17 mouse cellular contexts compared by ENCODE assay signal in genomic region chr1:133988845-133989244, GRCm38 (mm10). TPM values are rescaled to one million over a fixed set of nuclear protein-coding genes. Genes with fewer than 3 reads are reported as not detected.
DNase-seq lines count a peak whose midpoint lies in the region; ATAC-seq and TF ChIP-seq lines count a peak whose summit lies in the region.
"Had no signal": no experiment of that assay in that cellular context is flagged by ENCODE, and none has a peak within 500 bp of the region (broad histone marks: within the 10 kb centered on the region; RNA-seq: fewer than 3 reads in every experiment).

No protein-coding gene starts in this region.

- no peaks in the 10 kb centered on the region for H3K4me1 ChIP-seq in forebrain, embryonic 14.5 days (ENCODE audit: control insufficient read depth, insufficient read depth, low read length)
- H3K4me1 ChIP-seq in forebrain, embryonic 13.5 days: peaks cover 3% of the 10 kb centered on the region; the same call in 1 of the 2 replicates
- H3K4me1 ChIP-seq: embryonic facial prominence, embryonic 13.5 days; heart, embryonic 13.5 days; liver, embryonic 12.5 days; neural tube, embryonic 12.5 days had no signal

- no peak overlapping the region for H3K4me2 ChIP-seq in forebrain, embryonic 14.5 days (ENCODE audit: low read length)
- H3K4me2 ChIP-seq in forebrain, embryonic 13.5 days: no peak overlapping the region
- H3K4me2 ChIP-seq: embryonic facial prominence, embryonic 13.5 days; heart, embryonic 13.5 days; liver, embryonic 12.5 days; neural tube, embryonic 12.5 days had no signal

- no peak for TF ChIP-seq CTCF in layer of hippocampus, adult 2 months (conservative IDR thresholded peaks at IDR 0.05)

- H3K9me3 ChIP-seq in forebrain, embryonic 14.5 days (replicated peaks; ENCODE audit: control insufficient read depth, low read length): no peaks in the 10 kb centered on the region
- H3K9me3 ChIP-seq in forebrain, embryonic 13.5 days (replicated peaks): no peaks in the 10 kb centered on the region
- H3K9me3 ChIP-seq: heart, embryonic 13.5 days; liver, embryonic 12.5 days; neural tube, embryonic 12.5 days had no signal

- H3K27ac ChIP-seq in forebrain, embryonic 14.5 days (ENCODE audit: low read depth, low read length): no peak overlapping the region
- H3K27ac ChIP-seq in forebrain, embryonic 13.5 days: no peak overlapping the region
- no peak overlapping the region for H3K27ac ChIP-seq in layer of hippocampus, adult 2 months
- H3K27ac ChIP-seq: embryonic facial prominence, embryonic 13.5 days; heart, embryonic 13.5 days; liver, embryonic 12.5 days; neural tube, embryonic 12.5 days had no signal

- H3K9ac ChIP-seq in forebrain, embryonic 14.5 days (ENCODE audit: low read length): no peak overlapping the region
- H3K9ac ChIP-seq in forebrain, embryonic 13.5 days: no peak overlapping the region
- H3K9ac ChIP-seq: embryonic facial prominence, embryonic 13.5 days; forebrain, postnatal 0 days; heart, embryonic 13.5 days; liver, embryonic 12.5 days; neural tube, embryonic 12.5 days had no signal

- H3K27me3 ChIP-seq in forebrain, embryonic 14.5 days (replicated peaks; ENCODE audit: control insufficient read depth, insufficient read depth, low read length): no peaks in the 10 kb centered on the region
- H3K27me3 ChIP-seq in forebrain, embryonic 13.5 days: no peaks in the 10 kb centered on the region
- H3K27me3 ChIP-seq: embryonic facial prominence, embryonic 13.5 days; heart, embryonic 13.5 days; liver, embryonic 12.5 days; neural tube, embryonic 12.5 days had no signal

- no peaks in the 10 kb centered on the region for H3K36me3 ChIP-seq in forebrain, embryonic 14.5 days (ENCODE audit: control insufficient read depth, insufficient read depth, low read length)
- H3K36me3 ChIP-seq in forebrain, embryonic 13.5 days (ENCODE audit: poor library complexity, severe bottlenecking): no peaks in the 10 kb centered on the region
- H3K36me3 ChIP-seq: embryonic facial prominence, embryonic 13.5 days; heart, embryonic 13.5 days; liver, embryonic 12.5 days; neural tube, embryonic 12.5 days had no signal

- peak; percentile 17 for DNase-seq in forebrain, embryonic 14.5 days (ENCODE audit: low spot score)
- peak; percentile 3 for DNase-seq in layer of hippocampus, adult 9-11 months
- no peak for DNase-seq in layer of hippocampus, adult 2 months (ENCODE audit: low spot score in 2 of 2)
- peak; percentile 66 for DNase-seq in kidney, postnatal 10 days
- DNase-seq in lung, postnatal 25 days (ENCODE audit: low spot score): peak; percentile 64
- no peak for DNase-seq in frontal cortex, postnatal 14 days (ENCODE audit: low spot score in 2 of 2)
- no peak for DNase-seq in testis, postnatal 10 days (ENCODE audit: low spot score)
- DNase-seq: cerebellum, postnatal 25 days; forebrain, postnatal 0 days; layer of hippocampus, postnatal 36 days; thymus, postnatal 25 days had no signal

- ATAC-seq in forebrain, embryonic 14.5 days: no peak
- no peak for ATAC-seq in forebrain, embryonic 13.5 days
- ATAC-seq: forebrain, postnatal 0 days; liver, embryonic 12.5 days had no signal

- no peak overlapping the region for H3K4me3 ChIP-seq in forebrain, embryonic 14.5 days (ENCODE audit: low read depth, low read length)
- no peak overlapping the region for H3K4me3 ChIP-seq in forebrain, embryonic 13.5 days
- no peak overlapping the region for H3K4me3 ChIP-seq in layer of hippocampus, adult 2 months
- H3K4me3 ChIP-seq: embryonic facial prominence, embryonic 13.5 days; heart, embryonic 13.5 days; liver, embryonic 12.5 days; neural tube, embryonic 12.5 days had no signal

- 11% methylated on average over 3 of the region's 3 CpGs for WGBS in forebrain, embryonic 14.5 days
- WGBS in forebrain, embryonic 13.5 days: 13% methylated on average over 3 of the region's 3 CpGs

RNA-seq across cellular contexts. Expression of gene Fmod, which starts 48.2 kb away (rescaled TPM):
- polyA plus RNA-seq in forebrain, embryonic 14.5 days (2014; fragmentation: Nextera tagmentation; extraction: Ambion mirVana): 3.3 and 7.7 TPM in 2 replicates
- polyA plus RNA-seq in forebrain, embryonic 13.5 days (2015; fragmentation: Nextera tagmentation; extraction: Ambion mirVana): 1.2 and 1.6 TPM in 2 replicates
- 1 to 10 TPM; 6.0 to 7.4 TPM for total RNA-seq in layer of hippocampus, adult 2 months (2021)
- total RNA-seq: ES-E14 had no signal

Comparison
In these comparisons a context has a peak if more than half of its experiments do, and no peak if none do; other contexts are left out.
1. DNase-seq: peak in forebrain, embryonic 14.5 days (single experiment), layer of hippocampus, adult 9-11 months (single experiment), kidney, postnatal 10 days (single experiment) and lung, postnatal 25 days (single experiment); none in layer of hippocampus, adult 2 months (0 of 2), frontal cortex, postnatal 14 days (0 of 2) and testis, postnatal 10 days (single experiment).